Mouse (Mus musculus) kidney, postnatal 14 days (tissue): Measurements from ENCODE around the gene Pgd.
"Not testable (repeated sequence)": the region's sequence is repeated elsewhere in the genome, so short reads cannot be mapped to it uniquely, and the experiment has no call there.

Source experiments
- DNase-seq: peaks from one replicate; pipeline ENCODE4 v3.0.0; 2022; ENCODE audit warnings: mixed read lengths

Gene Pgd

GRCm38 (mm10) chr4:149131021-149131752 lies 35.4 kb downstream of the Pgd start:
- DNase-seq, result no peak

- no peak for DNase-seq
Measured at GRCm38 (mm10) chr4:149128467-149128866, 38.1 kb downstream of the Pgd start.

- no peak for DNase-seq
Measured at GRCm38 (mm10) chr4:149126663-149127062, 39.9 kb downstream of the Pgd start, which contains the start of gene Cort. TSS of gene Cort (minus strand) at chr4:149126763.

GRCm38 (mm10) chr4:149126115-149126509 lies 40.5 kb downstream of the Pgd start:
- no peak for DNase-seq

GRCm38 (mm10) chr4:149125341-149126114 lies 41.0 kb downstream of the Pgd start:
- no peak for DNase-seq

- no peak for DNase-seq
Measured at GRCm38 (mm10) chr4:149123432-149123831, 43.1 kb downstream of the Pgd start.

- not testable (repeated sequence) for DNase-seq
Measured at GRCm38 (mm10) chr4:149119978-149120562, 46.5 kb downstream of the Pgd start.

GRCm38 (mm10) chr4:149103875-149104561 lies 62.6 kb downstream of the Pgd start, which contains the start of gene Dffa:
TSS of gene Dffa (plus strand) at chr4:149104146.
- DNase-seq, result peak; percentile 94

- no peak for DNase-seq
Measured at GRCm38 (mm10) chr4:149101456-149101855, 65.1 kb downstream of the Pgd start.

GRCm38 (mm10) chr4:149100449-149100848 lies 66.1 kb downstream of the Pgd start:
- not testable (repeated sequence) for DNase-seq
